Mouse (Mus musculus): Measurements from ENCODE around the gene Sesn2.

GRCm38 (mm10) chr4:132532496-132532895 lies 22.2 kb upstream of the Sesn2 start:
- TF ChIP-seq CTCF (IDR thresholded peaks at IDR 0.05; ENCODE audit: control insufficient read depth, insufficient read depth, insufficient read length) (no peak), MYOG (IDR thresholded peaks at IDR 0.05; ENCODE audit: control insufficient read depth, extremely low read depth, insufficient read length) (no peak), MAX (IDR thresholded peaks at IDR 0.05) (peak; percentile 36), FOSL1 (IDR thresholded peaks at IDR 0.05; ENCODE audit: insufficient read depth, low read length, poor library complexity, severe bottlenecking) (no peak), CEBPB (IDR thresholded peaks at IDR 0.05; ENCODE audit: low read depth) (no peak), USF1 (IDR thresholded peaks at IDR 0.05; ENCODE audit: low read depth) (no peak), MYOD1 (IDR thresholded peaks at IDR 0.05; ENCODE audit: control insufficient read depth, insufficient read length, low read depth) (no peak)

Data from C2C12 (cell line).